Mouse (Mus musculus): ENCODE data around the gene Pwp2. TPM values are rescaled to one million over a fixed set of nuclear protein-coding genes. Genes with fewer than 3 reads are reported as not detected.

The Pwp2 gene
- polyA plus RNA-seq, 1 experiment from 2014 or later = 15.5 TPM

- H3K36me3 ChIP-seq (ENCODE audit: control insufficient read depth, insufficient read depth, low read length) = no peaks in the 10 kb centered on the region
- peak overlapping the region; percentile 94 for H3K27ac ChIP-seq (ENCODE audit: low read length)
- no peaks in the 10 kb centered on the region for H3K27me3 ChIP-seq (ENCODE audit: control insufficient read depth, insufficient read depth, low read length)
- no peak for ATAC-seq (ENCODE audit: insufficient read depth, low FRiP score)
- H3K4me2 ChIP-seq (ENCODE audit: low read depth, low read length) = 0 out of 2 replicates have a peak overlapping the region, but pooled peaks have one; percentile 38
- H3K4me3 ChIP-seq (replicated peaks; ENCODE audit: low read length) = no peak overlapping the region
- peaks cover 31% of the 10 kb centered on the region for H3K4me1 ChIP-seq (ENCODE audit: control insufficient read depth, insufficient read depth, low read length)
- 61% methylated on average over 11 of the region's 11 CpGs for WGBS
- no peaks in the 10 kb centered on the region for H3K9me3 ChIP-seq (replicated peaks; ENCODE audit: control insufficient read depth, low read length)
- no peak overlapping the region; the same call in 1 of the 2 replicates for H3K9ac ChIP-seq (ENCODE audit: low read length)
Measured at GRCm38 (mm10) chr10:78139572-78140250, 45.2 kb downstream of the Pwp2 start.

GRCm38 (mm10) chr10:78138812-78139523 lies 46.0 kb downstream of the Pwp2 start:
- Histone ChIP-seq H3K36me3 (ENCODE audit: control insufficient read depth, insufficient read depth, low read length) (no peaks in the 10 kb centered on the region), H3K9me3 (replicated peaks; ENCODE audit: control insufficient read depth, low read length) (no peaks in the 10 kb centered on the region), H3K9ac (ENCODE audit: low read length) (peak overlapping the region; percentile 44; the same call in 1 of the 2 replicates), H3K4me1 (ENCODE audit: control insufficient read depth, insufficient read depth, low read length) (peaks cover 35% of the 10 kb centered on the region), H3K27ac (ENCODE audit: low read length) (peak overlapping the region; percentile 94), H3K4me2 (ENCODE audit: low read depth, low read length) (peak overlapping the region; percentile 38; the same call in 1 of the 2 replicates), H3K4me3 (replicated peaks; ENCODE audit: low read length) (no peak overlapping the region; the same call in 1 of the 2 replicates), H3K27me3 (ENCODE audit: control insufficient read depth, insufficient read depth, low read length) (no peaks in the 10 kb centered on the region)
- 21% methylated on average over 14 of the region's 14 CpGs for WGBS
- peak; percentile 87 for ATAC-seq (ENCODE audit: insufficient read depth, low FRiP score)

- Histone ChIP-seq H3K4me1 (ENCODE audit: control insufficient read depth, insufficient read depth, low read length) (peaks cover 35% of the 10 kb centered on the region), H3K4me2 (ENCODE audit: low read depth, low read length) (no peak overlapping the region), H3K27ac (ENCODE audit: low read length) (no peak overlapping the region), H3K36me3 (ENCODE audit: control insufficient read depth, insufficient read depth, low read length) (no peaks in the 10 kb centered on the region), H3K9ac (ENCODE audit: low read length) (no peak overlapping the region), H3K9me3 (replicated peaks; ENCODE audit: control insufficient read depth, low read length) (no peaks in the 10 kb centered on the region), H3K27me3 (ENCODE audit: control insufficient read depth, insufficient read depth, low read length) (no peaks in the 10 kb centered on the region), H3K4me3 (replicated peaks; ENCODE audit: low read length) (no peak overlapping the region)
- ATAC-seq (ENCODE audit: insufficient read depth, low FRiP score) = no peak
- 86% methylated on average over 3 of the region's 3 CpGs for WGBS
Measured at GRCm38 (mm10) chr10:78137191-78137590, 47.8 kb downstream of the Pwp2 start.

- H3K27me3 ChIP-seq (ENCODE audit: control insufficient read depth, insufficient read depth, low read length) = no peaks in the 10 kb centered on the region
- no peak overlapping the region for H3K9ac ChIP-seq (ENCODE audit: low read length)
- no peak overlapping the region for H3K4me2 ChIP-seq (ENCODE audit: low read depth, low read length)
- H3K9me3 ChIP-seq (replicated peaks; ENCODE audit: control insufficient read depth, low read length) = no peaks in the 10 kb centered on the region
- WGBS = 78% methylated on average over 5 of the region's 5 CpGs
- H3K4me1 ChIP-seq (ENCODE audit: control insufficient read depth, insufficient read depth, low read length) = peaks cover 35% of the 10 kb centered on the region
- ATAC-seq (ENCODE audit: insufficient read depth, low FRiP score) = no peak
- no peak overlapping the region for H3K4me3 ChIP-seq (replicated peaks; ENCODE audit: low read length)
- H3K36me3 ChIP-seq (ENCODE audit: control insufficient read depth, insufficient read depth, low read length) = no peaks in the 10 kb centered on the region
- H3K27ac ChIP-seq (ENCODE audit: low read length) = peak overlapping the region; percentile 10; the same call in 1 of the 2 replicates
Measured at GRCm38 (mm10) chr10:78135947-78136346, 49.0 kb downstream of the Pwp2 start.

- Histone ChIP-seq H3K4me3 (replicated peaks; ENCODE audit: low read length) (no peak overlapping the region), H3K27ac (ENCODE audit: low read length) (peak overlapping the region; percentile 10), H3K27me3 (ENCODE audit: control insufficient read depth, insufficient read depth, low read length) (no peaks in the 10 kb centered on the region), H3K9ac (ENCODE audit: low read length) (peak overlapping the region; percentile 27), H3K4me1 (ENCODE audit: control insufficient read depth, insufficient read depth, low read length) (peaks cover 34% of the 10 kb centered on the region), H3K36me3 (ENCODE audit: control insufficient read depth, insufficient read depth, low read length) (no peaks in the 10 kb centered on the region), H3K9me3 (replicated peaks; ENCODE audit: control insufficient read depth, low read length) (no peaks in the 10 kb centered on the region), H3K4me2 (ENCODE audit: low read depth, low read length) (peak overlapping the region; percentile 4)
- peak; percentile 51 for ATAC-seq (ENCODE audit: insufficient read depth, low FRiP score)
- WGBS = 5% methylated on average over 14 of the region's 14 CpGs
Measured at GRCm38 (mm10) chr10:78134975-78135798, 49.8 kb downstream of the Pwp2 start.

- Histone ChIP-seq H3K9ac (ENCODE audit: low read length) (peak overlapping the region; percentile 27; the same call in 1 of the 2 replicates), H3K4me1 (ENCODE audit: control insufficient read depth, insufficient read depth, low read length) (peaks cover 30% of the 10 kb centered on the region), H3K27ac (ENCODE audit: low read length) (peak overlapping the region; percentile 10; the same call in 1 of the 2 replicates), H3K9me3 (replicated peaks; ENCODE audit: control insufficient read depth, low read length) (no peaks in the 10 kb centered on the region), H3K27me3 (ENCODE audit: control insufficient read depth, insufficient read depth, low read length) (no peaks in the 10 kb centered on the region), H3K4me3 (replicated peaks; ENCODE audit: low read length) (no peak overlapping the region), H3K4me2 (ENCODE audit: low read depth, low read length) (peak overlapping the region; percentile 4; the same call in 1 of the 2 replicates), H3K36me3 (ENCODE audit: control insufficient read depth, insufficient read depth, low read length) (no peaks in the 10 kb centered on the region)
- ATAC-seq (ENCODE audit: insufficient read depth, low FRiP score) = no peak
- WGBS = 68% methylated on average over 4 of the region's 4 CpGs
Measured at GRCm38 (mm10) chr10:78134400-78134799, 50.5 kb downstream of the Pwp2 start.

GRCm38 (mm10) chr10:78129998-78130397 lies 55.0 kb downstream of the Pwp2 start:
- H3K27ac ChIP-seq (ENCODE audit: low read length) = no peak overlapping the region
- H3K9ac ChIP-seq (ENCODE audit: low read length) = no peak overlapping the region
- no peaks in the 10 kb centered on the region for H3K27me3 ChIP-seq (ENCODE audit: control insufficient read depth, insufficient read depth, low read length)
- no peaks in the 10 kb centered on the region for H3K36me3 ChIP-seq (ENCODE audit: control insufficient read depth, insufficient read depth, low read length)
- no peaks in the 10 kb centered on the region for H3K9me3 ChIP-seq (replicated peaks; ENCODE audit: control insufficient read depth, low read length)
- no peak for ATAC-seq (ENCODE audit: insufficient read depth, low FRiP score)
- H3K4me3 ChIP-seq (replicated peaks; ENCODE audit: low read length) = no peak overlapping the region
- H3K4me2 ChIP-seq (ENCODE audit: low read depth, low read length) = no peak overlapping the region
- peaks cover 11% of the 10 kb centered on the region for H3K4me1 ChIP-seq (ENCODE audit: control insufficient read depth, insufficient read depth, low read length)
- 78% methylated on average over 4 of the region's 4 CpGs for WGBS

- WGBS = 45% methylated on average over 11 of the region's 11 CpGs
- Histone ChIP-seq H3K9ac (ENCODE audit: low read length) (peak overlapping the region; percentile 14; the same call in 1 of the 2 replicates), H3K27ac (ENCODE audit: low read length) (no peak overlapping the region), H3K9me3 (replicated peaks; ENCODE audit: control insufficient read depth, low read length) (no peaks in the 10 kb centered on the region), H3K4me3 (replicated peaks; ENCODE audit: low read length) (no peak overlapping the region), H3K4me1 (ENCODE audit: control insufficient read depth, insufficient read depth, low read length) (peaks cover 6% of the 10 kb centered on the region), H3K36me3 (ENCODE audit: control insufficient read depth, insufficient read depth, low read length) (no peaks in the 10 kb centered on the region), H3K27me3 (ENCODE audit: control insufficient read depth, insufficient read depth, low read length) (no peaks in the 10 kb centered on the region), H3K4me2 (ENCODE audit: low read depth, low read length) (no peak overlapping the region)
- ATAC-seq (ENCODE audit: insufficient read depth, low FRiP score) = peak; percentile 60; the same call in 1 of the 2 replicates
Measured at GRCm38 (mm10) chr10:78129423-78129822, 55.5 kb downstream of the Pwp2 start.

All from stomach, embryonic 16.5 days (tissue).